Mouse (Mus musculus) lung, postnatal 0 days (tissue): ENCODE measurements around the gene Hspa1l.

Experiments used
- CTCF ChIP-seq: IDR thresholded peaks from 2 replicates; pipeline ENCODE4 v1.5.1; 2016; ENCODE audit warnings: antibody characterized with exemption, mild to moderate bottlenecking
- EP300 ChIP-seq: IDR thresholded peaks from 2 replicates; pipeline ENCODE4 v1.6.1; 2016; ENCODE audit warnings: antibody characterized with exemption, mild to moderate bottlenecking, control low read depth

DNA sequence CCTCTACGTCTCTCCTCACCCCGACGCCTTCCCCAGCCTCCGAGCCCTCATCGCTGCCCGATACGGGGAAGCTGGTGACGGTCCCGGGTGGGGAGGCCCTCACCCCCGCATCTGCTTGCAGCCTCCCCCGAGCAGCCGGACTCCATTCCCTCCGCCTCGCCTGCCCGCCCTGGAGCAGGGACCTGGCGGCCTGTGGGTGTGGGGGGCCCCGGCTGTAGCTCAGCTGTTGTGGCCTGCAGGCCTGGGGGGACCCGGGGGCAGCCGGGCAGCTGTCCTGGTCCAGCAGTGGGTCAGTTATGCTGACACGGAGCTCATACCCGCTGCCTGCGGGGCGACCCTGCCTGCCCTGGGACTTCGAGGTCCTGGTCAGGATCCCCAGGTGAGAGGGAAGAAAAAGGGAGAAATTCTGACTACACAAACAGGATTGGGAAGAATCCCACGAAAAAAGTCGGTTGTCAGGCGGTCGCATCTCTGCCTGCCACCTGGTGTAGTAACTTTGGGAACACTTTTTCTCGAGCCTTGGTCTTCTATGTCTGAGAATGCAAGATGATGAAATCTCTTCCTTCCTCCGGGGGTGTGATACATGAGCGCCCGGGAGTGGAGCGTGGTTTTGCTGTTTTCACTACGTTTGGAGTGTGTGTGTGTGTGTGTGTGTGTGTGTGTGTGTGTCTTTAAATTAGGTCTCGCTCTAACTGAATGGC, 29.1 kb downstream of the Hspa1l start:
- TF ChIP-seq EP300, result no peak
- TF ChIP-seq CTCF, result no peak
